In the genomic region with DNA sequence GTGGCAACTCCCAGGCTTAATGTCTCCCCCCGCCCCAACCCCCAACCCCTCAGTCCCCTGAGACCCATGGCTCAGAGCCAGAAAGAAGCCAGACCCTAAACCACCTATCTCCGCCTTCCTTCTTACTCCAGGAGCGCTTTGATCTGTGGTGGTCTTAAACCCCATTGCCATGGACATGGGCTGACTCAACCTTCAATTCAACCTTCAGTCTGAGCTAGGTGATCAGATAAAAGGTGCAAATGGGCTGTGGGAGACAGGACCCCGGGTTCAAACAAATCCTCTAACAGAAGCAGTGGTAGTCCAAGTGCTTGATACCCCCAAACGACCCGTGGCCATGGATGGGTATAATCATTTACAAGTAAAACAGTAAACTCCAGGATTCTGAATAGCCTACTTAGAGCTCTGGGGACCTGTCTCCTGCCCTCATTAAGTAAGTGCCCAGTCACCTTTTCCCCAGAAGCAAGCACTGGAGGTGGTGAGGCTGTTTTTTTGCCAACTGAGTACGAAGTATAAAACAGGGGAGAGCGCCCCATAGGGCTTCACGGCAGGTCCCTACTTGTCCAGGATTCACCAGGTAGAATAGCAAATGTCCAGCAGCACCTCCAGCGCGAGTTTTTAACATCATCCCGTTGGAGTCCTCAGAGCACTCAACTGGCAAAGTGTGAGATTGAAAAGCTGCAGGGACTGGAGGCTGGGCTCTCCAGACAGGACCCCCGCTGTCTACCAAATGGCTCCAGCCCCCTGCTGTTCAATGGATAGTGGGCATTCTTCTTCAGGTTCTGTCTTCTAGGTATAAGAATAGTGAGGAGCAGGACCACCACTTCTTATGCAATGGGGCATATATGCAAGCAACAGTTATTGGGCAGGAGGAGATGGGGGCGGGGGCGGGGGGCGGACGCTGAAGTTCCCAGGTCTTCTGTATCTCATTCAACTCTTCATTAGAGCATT, we compare ENCODE assay signal across 8 mouse cellular contexts. TPM values are rescaled to one million over a fixed set of nuclear protein-coding genes. Genes with fewer than 3 reads are reported as not detected.
DNase-seq lines count a peak whose midpoint lies in the region; ATAC-seq lines count a peak whose summit lies in the region.

No protein-coding gene starts in this region.

- peak overlapping the region; percentile 74; the same call in 1 of the 2 replicates for H3K9ac ChIP-seq in heart, embryonic 12.5 days
- peak overlapping the region; percentile 87 for H3K9ac ChIP-seq in hindbrain, embryonic 13.5 days
- H3K9ac ChIP-seq in midbrain, embryonic 12.5 days (replicated peaks): peak overlapping the region; percentile 68

- H3K36me3 ChIP-seq in heart, embryonic 12.5 days: no peaks in the 10 kb centered on the region
- no peaks in the 10 kb centered on the region for H3K36me3 ChIP-seq in hindbrain, embryonic 13.5 days
- no peaks in the 10 kb centered on the region for H3K36me3 ChIP-seq in midbrain, embryonic 12.5 days

- intact Hi-C loops in gastrocnemius, postnatal 36 days (cut with DNase I): loop anchor here (5.0 to 10.0 kb wide), 2 partner anchors 783 to 1526 kb away; no protein-coding TSS in a partner anchor

- H3K27me3 ChIP-seq in heart, embryonic 12.5 days (replicated peaks): peaks cover 19% of the 10 kb centered on the region
- peaks cover 18% of the 10 kb centered on the region for H3K27me3 ChIP-seq in hindbrain, embryonic 13.5 days
- peaks cover 75% of the 10 kb centered on the region for H3K27me3 ChIP-seq in midbrain, embryonic 12.5 days

- no peak for DNase-seq in heart, postnatal 4 days
- peak; percentile 89 for DNase-seq in ZHBTc4 (ENCODE audit: low read depth, low spot score)
- DNase-seq in layer of hippocampus, adult 11-12 months (ENCODE audit: low spot score): no peak
- no peak for DNase-seq in gastrocnemius, postnatal 36 days
- DNase-seq in right cerebral cortex, adult 2 months (ENCODE audit: low spot score in 2 of 2): no peak

- ATAC-seq in heart, embryonic 12.5 days (ENCODE audit: insufficient number of reproducible peaks, low FRiP score): no peak
- ATAC-seq in hindbrain, embryonic 13.5 days (ENCODE audit: low FRiP score): no peak
- ATAC-seq in midbrain, embryonic 12.5 days (ENCODE audit: low FRiP score, low read depth): no peak

- no peak overlapping the region for H3K27ac ChIP-seq in heart, embryonic 12.5 days (ENCODE audit: poor library complexity, severe bottlenecking)
- H3K27ac ChIP-seq in hindbrain, embryonic 13.5 days: peak overlapping the region; percentile 94
- no peak overlapping the region for H3K27ac ChIP-seq in midbrain, embryonic 12.5 days (replicated peaks)

- H3K4me1 ChIP-seq in heart, embryonic 12.5 days (replicated peaks): peaks cover 33% of the 10 kb centered on the region
- H3K4me1 ChIP-seq in hindbrain, embryonic 13.5 days (replicated peaks): peaks cover 69% of the 10 kb centered on the region
- peaks cover 55% of the 10 kb centered on the region for H3K4me1 ChIP-seq in midbrain, embryonic 12.5 days

- peak overlapping the region; percentile 99 for H3K4me2 ChIP-seq in heart, embryonic 12.5 days
- H3K4me2 ChIP-seq in hindbrain, embryonic 13.5 days: peak overlapping the region; percentile 86
- peak overlapping the region; percentile 91 for H3K4me2 ChIP-seq in midbrain, embryonic 12.5 days (replicated peaks)

- H3K9me3 ChIP-seq in heart, embryonic 12.5 days (replicated peaks): no peaks in the 10 kb centered on the region
- no peaks in the 10 kb centered on the region for H3K9me3 ChIP-seq in hindbrain, embryonic 13.5 days
- H3K9me3 ChIP-seq in midbrain, embryonic 12.5 days: no peaks in the 10 kb centered on the region

- H3K4me3 ChIP-seq in heart, embryonic 12.5 days: peak overlapping the region; percentile 70
- peak overlapping the region; percentile 79 for H3K4me3 ChIP-seq in hindbrain, embryonic 13.5 days
- H3K4me3 ChIP-seq in midbrain, embryonic 12.5 days: peak overlapping the region; percentile 66

- 17% methylated on average over 17 of the region's 17 CpGs for WGBS in heart, embryonic 12.5 days
- WGBS in hindbrain, embryonic 13.5 days: 8% methylated on average over 17 of the region's 17 CpGs
- WGBS in midbrain, embryonic 12.5 days: 7% methylated on average over 17 of the region's 17 CpGs

RNA-seq across cellular contexts. Expression of gene Nrp2, which starts 5.1 kb away (rescaled TPM):
- polyA plus RNA-seq in heart, embryonic 12.5 days (2016; fragmentation: Nextera tagmentation; extraction: Ambion mirVana): 6.0 and 6.2 TPM in 2 replicates
- total RNA-seq in heart, postnatal 4 days (2021): 10 to 100 TPM; 44.7 to 50.9 TPM
- polyA plus RNA-seq in hindbrain, embryonic 13.5 days (2015; fragmentation: Nextera tagmentation; extraction: Ambion mirVana): 34.8 and 35.7 TPM in 2 replicates
- 20.7 and 26.0 TPM in 2 replicates for polyA plus RNA-seq in midbrain, embryonic 12.5 days (2016; fragmentation: Nextera tagmentation; extraction: Ambion mirVana)
- 1 to 10 TPM; 3.8 to 4.2 TPM for total RNA-seq in gastrocnemius, postnatal 36 days (2021)
